12 mouse cellular contexts compared by ENCODE assay signal in genomic region chr7:26962371-26962770, GRCm38 (mm10). TPM values are rescaled to one million over a fixed set of nuclear protein-coding genes. Genes with fewer than 3 reads are reported as not detected.
"Had no signal": no experiment of that assay in that cellular context is flagged by ENCODE, and none has a peak within 500 bp of the region (broad histone marks: within the 10 kb centered on the region; RNA-seq: fewer than 3 reads in every experiment).

No protein-coding gene starts in this region.

RNA-seq across cellular contexts. Expression of gene Cyp2a22, which starts 23.2 kb away (rescaled TPM):
- total RNA-seq: neutrophil, adult 5-6 weeks had no signal
- polyA plus RNA-seq: neural tube, embryonic 13.5 days; neural tube, embryonic 14.5 days; neural tube, embryonic 15.5 days; small intestine, adult 2 months; spleen, adult 2 months; stomach, embryonic 14.5 days; stomach, embryonic 15.5 days; testis, adult 2 months; thymus, adult 2 months; thymus, postnatal 0 days; urinary bladder, adult 2 months had no signal
